Mouse (Mus musculus) monocyte, adult 5-6 weeks (primary cell): ENCODE data around the gene Tanc1. TPM values are rescaled to one million over a fixed set of nuclear protein-coding genes. Genes with fewer than 3 reads are reported as not detected.

Experiments
- ATAC-seq: fragments of 153-309, 156-312 bp; replicated peaks from 2 replicates; pipeline ENCODE4 v1.8.0; 2017; ENCODE audit warnings: mild to moderate bottlenecking; ENCODE audit not compliant: low TSS enrichment, insufficient number of reproducible peaks, severe bottlenecking, poor library complexity, low FRiP score
- total RNA-seq: library from RNA; stranded (forward); fragments of 200-1000, 200-491, 200-594 nt; gene quantifications from 3 replicates; pipeline ENCODE4 v1.2.3, GENCODE M21; 2017

Tanc1 gene
- total RNA-seq, 1 experiment from 2014 or later = 6.8 TPM

GRCm38 (mm10) chr2:59642722-59643121 lies 30.9 kb downstream of the Tanc1 start:
- no peak for ATAC-seq

DNA sequence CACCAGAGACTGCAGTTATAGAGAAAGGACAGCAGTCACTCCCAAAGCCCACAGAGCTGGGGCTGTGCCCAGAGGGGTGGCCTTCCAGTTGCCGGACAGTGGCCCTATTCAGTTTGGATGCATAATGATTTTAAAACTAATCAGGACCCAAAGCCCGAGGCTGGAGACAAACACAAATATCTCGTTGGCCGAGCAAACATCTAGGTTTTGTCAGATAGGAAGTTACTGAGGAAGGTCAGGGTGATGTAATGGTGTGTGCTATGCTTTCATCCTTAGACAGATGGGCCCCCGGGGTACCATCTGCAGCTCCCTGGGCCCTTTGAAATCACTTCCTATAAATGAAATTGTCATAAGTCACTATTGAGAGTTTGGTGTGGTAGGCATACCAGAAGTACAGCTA lies 33.0 kb downstream of the Tanc1 start:
- no peak for ATAC-seq

DNA sequence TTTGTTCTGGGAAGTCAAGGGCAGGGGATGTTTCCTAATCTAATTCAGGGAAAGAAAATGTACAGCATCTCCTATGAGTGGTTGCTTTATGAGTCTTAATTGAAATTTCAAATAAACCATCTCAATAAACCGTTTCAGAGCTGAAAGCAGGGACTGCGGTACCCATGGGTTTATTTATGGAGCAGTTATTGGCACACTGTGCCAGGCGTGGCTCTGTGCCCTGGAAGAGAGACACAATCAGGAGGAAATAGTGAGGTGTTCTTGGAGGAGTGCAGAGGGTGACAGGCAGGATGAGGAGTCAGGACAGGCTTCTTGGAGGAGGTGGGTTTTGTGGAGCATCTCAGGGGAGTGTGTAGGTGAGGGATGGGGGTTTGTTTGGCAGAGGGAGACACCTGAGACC lies 33.7 kb downstream of the Tanc1 start:
- no peak for ATAC-seq

DNA sequence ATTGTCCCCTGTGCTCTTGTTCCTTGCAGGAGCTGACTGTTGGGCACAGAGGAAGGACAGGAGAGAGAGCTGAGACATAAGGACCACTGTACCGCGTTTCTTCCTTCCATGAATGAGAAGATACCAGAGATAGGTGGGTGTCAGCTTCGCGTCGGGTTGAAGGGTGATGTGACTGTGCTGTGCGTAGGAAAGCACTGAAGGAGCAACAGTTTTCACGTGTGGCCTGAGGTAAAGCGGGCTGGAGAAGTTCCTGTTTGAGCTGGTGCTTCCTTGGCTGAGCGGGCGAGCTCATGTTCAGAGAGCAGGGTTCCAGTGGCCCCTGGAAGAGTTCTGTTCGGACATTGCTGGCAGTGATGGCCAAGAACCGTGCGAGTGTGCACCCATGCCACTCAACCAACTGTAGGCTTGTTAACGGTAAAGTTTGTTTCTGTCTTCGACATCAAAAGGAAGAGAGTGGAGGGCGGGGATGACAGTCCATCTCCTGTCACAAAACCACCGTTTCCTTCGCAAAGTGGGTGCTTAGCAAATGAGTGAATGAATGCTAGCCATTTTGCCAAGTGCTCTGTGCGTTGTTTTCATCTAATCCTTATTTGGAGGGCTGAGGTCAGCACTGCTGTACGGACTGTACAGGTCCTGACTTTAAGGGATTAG lies 35.0 kb downstream of the Tanc1 start:
- no peak for ATAC-seq

- ATAC-seq = no peak
Measured at GRCm38 (mm10) chr2:59648444-59648843, 36.6 kb downstream of the Tanc1 start.

DNA sequence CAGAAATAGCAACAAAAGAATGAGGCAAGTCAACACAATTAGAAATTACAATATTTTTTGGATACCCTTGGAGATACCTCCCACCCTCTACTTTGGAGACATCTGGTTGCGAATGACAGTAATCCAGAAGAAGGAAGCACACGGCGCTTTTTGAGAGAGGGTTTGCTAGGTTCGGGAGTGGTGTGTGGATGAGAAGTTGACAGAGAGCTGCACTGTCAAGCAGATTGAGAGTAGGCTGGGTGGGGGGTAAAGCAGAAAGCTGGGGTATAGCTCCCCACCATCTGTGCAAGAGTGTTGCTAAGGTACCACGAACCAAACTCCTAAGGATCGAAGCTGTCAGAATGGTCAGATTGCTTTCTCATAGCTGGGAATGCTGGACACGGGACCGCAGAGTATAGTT lies 40.0 kb downstream of the Tanc1 start:
- no peak for ATAC-seq

- ATAC-seq = 0 out of 2 replicates have a peak, but pooled peaks have one; percentile 73
Measured at GRCm38 (mm10) chr2:59652702-59653101, 40.9 kb downstream of the Tanc1 start.

DNA sequence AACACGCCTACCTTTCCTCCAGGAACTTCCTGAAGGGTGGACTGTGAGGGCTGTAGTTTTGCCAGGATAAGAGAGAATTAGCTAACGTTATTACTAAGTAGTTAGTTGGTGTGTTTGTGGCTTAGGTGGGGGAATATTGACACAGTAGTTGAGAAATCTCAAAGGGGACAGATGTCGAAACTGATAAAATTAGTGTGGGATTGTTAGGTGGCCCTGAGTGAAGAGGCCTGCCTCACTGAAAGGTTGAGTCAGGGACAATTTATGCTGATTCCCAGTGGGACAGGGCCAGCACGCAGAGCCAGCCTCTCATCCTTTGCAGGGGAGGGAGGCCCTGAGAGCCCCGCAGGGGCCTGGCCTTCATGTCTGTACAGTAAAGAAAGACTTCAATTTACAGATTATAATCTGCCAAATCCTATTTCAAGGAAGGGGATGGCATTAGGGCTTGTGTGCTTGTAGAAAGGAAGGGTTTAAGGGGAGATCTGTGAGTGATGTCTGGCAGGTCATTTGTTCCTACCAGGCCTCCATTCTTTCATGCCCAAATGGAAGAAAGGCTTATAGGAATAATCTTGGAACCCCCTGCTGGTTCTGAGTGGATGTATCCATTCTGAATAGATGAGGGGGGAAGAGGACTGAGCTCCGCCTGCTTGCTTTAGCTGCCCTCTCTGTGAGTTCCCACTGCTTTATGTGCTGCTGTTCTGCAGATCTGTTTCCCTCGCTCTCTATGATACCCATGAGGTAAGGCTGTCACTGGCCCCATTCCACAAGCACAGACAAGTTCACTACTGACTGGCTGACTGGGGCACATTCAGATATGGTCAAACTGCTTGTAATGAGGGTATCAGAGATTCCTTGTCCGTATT lies 41.7 kb downstream of the Tanc1 start:
- no peak for ATAC-seq

DNA sequence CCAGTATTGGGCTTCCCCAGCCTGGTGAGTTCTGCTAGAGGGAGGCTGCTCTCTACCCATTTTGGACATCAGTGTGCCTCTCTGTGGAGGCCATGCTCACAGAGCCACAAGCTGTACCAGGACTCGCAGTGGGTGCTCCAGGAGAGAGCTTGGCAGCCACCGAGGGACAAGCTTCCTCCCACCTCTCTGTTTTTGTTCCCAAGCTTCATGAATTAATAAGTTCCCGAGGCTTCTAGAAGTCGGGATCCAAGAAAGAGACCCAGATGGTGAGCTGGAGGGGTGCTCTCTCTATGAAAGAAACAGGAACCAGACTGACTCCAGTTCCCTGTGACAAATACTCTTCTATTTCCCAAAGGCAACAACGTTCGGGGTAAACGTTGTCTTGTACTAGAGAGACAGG lies 43.6 kb downstream of the Tanc1 start:
- no peak for ATAC-seq

- ATAC-seq = no peak
Measured at GRCm38 (mm10) chr2:59656680-59657079, 44.8 kb downstream of the Tanc1 start.

- no peak for ATAC-seq
Measured at GRCm38 (mm10) chr2:59659686-59660085, 47.8 kb downstream of the Tanc1 start.

GRCm38 (mm10) chr2:59660891-59661805 lies 49.3 kb downstream of the Tanc1 start:
- no peak for ATAC-seq

- ATAC-seq = no peak
Measured at GRCm38 (mm10) chr2:59664803-59665567, 53.1 kb downstream of the Tanc1 start.

GRCm38 (mm10) chr2:59666533-59666932 lies 54.7 kb downstream of the Tanc1 start:
- no peak for ATAC-seq

DNA sequence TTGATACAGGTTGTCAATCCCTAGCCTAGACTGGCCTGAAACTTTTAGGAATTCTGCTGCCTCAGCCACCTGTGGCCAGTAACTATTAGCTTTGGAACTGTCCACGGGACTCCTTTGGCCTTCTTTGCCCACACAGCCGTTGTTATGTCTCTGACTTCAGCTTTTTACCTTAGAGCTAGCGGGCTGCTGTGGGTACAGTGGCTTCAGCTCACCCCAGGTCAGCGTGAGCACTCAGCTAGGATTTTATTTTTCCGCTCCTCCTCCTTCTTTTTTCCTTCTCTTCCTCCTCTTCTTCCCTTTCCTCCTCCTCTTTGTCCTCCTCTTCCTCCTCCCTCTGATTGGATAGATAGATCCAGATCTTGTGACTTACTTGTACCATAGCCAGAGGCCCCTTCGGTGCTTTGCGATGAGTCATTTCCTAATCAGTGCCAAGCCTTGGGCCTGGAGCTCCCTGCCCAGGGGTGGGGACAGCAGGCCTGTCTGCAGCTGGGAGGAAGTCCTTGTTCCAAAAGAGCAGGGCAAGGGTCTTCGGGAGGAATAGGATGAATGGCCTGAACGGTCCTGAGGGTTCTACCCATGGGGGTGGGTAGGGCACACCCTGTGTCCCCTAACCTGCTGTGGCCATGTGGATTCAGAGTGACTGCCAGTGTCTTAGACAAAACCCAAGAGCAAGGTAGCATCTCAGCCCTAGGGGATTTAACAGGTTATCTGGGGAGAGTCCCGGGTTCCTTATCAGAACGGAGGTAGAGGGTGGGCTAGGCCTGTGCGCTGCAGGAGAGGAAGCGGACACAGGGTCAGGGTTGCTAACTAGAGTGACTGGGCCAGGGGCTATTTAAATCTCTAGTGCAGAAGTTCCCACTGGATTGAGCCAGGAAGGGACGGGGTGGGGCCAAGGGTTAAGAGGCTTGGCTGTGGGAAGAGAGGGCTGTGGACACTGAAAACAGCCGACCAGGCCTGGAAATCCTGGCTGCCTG lies 58.5 kb downstream of the Tanc1 start:
- no peak for ATAC-seq

- no peak for ATAC-seq
Measured at GRCm38 (mm10) chr2:59671671-59672070, 59.8 kb downstream of the Tanc1 start.

DNA sequence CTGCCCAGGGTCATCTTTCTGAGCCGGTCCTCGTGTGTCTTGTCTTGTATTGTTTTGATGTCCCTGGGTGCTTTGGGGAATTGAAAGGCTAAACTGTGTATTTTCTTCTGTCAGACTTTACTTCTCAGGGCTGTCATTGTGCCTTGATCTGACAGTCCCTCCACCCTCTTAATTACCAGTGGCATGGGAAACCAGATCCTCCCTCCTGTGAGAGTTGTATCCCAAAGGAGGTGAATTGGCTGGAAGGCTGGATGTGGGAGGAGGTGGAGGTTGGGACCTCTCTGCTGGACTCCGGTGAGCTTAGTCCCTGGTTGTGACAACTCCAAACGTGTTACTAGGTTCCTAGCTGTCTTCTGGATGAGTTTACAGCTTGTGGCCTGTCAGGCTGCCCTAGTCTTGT lies 60.2 kb downstream of the Tanc1 start:
- ATAC-seq = no peak
